Mouse (Mus musculus) liver, embryonic 16.5 days (tissue): ENCODE data around the gene Cmtm7. TPM values are rescaled to one million over a fixed set of nuclear protein-coding genes. Genes with fewer than 3 reads are reported as not detected.
A peak's percentile ranks its signal among the peaks of the same experiment; 100 is the strongest.

Experiments used
- ATAC-seq: fragments of 200-750 bp; cut with Nextera tagmentation; 2 replicates; pipeline ENCODE4 v1.8.0; 2017; ENCODE audit warnings: low read depth, mild to moderate bottlenecking, moderate number of reproducible peaks, moderate library complexity
- H3K27ac ChIP-seq: fragments of 300-500 bp; sonication (generic); 2 replicates; pipeline ENCODE4 v1.5.1; 2014; ENCODE audit warnings: mild to moderate bottlenecking, low read length
- H3K27me3 ChIP-seq: fragments of 300-500 bp; sonication (generic); 2 replicates; pipeline ENCODE4 v1.6.1; 2014; ENCODE audit warnings: low read depth, low read length, mixed read lengths; ENCODE audit not compliant: control insufficient read depth, insufficient read depth
- H3K36me3 ChIP-seq: fragments of 300-500 bp; sonication (generic); 2 replicates; pipeline ENCODE4 v1.6.1; 2014; ENCODE audit warnings: mild to moderate bottlenecking; ENCODE audit not compliant: control insufficient read depth, insufficient read depth
- H3K4me1 ChIP-seq: fragments of 300-500 bp; sonication (generic); 2 replicates; pipeline ENCODE4 v1.6.1; 2014; ENCODE audit warnings: low read depth, low read length, mixed read lengths; ENCODE audit not compliant: control insufficient read depth
- H3K4me2 ChIP-seq: fragments of 300-500 bp; sonication (generic); 2 replicates; pipeline ENCODE4 v1.6.1; 2014; ENCODE audit warnings: low read depth, low read length, mixed read lengths
- H3K4me3 ChIP-seq: fragments of 300-500 bp; sonication (generic); 2 replicates; pipeline ENCODE4 v1.5.1; 2014; ENCODE audit warnings: low read depth, mild to moderate bottlenecking, low read length
- H3K9ac ChIP-seq: fragments of 300-500 bp; sonication (generic); 2 replicates; pipeline ENCODE4 v1.6.1; 2014; ENCODE audit warnings: low read depth, low read length
- H3K9me3 ChIP-seq: fragments of 300-500 bp; sonication (generic); replicated peaks from 2 replicates; pipeline ENCODE4 v1.6.1; 2016; ENCODE audit warnings: low read length; ENCODE audit not compliant: control insufficient read depth
- WGBS: fragments of 180-500 bp; shearing (Covaris S2); extraction: QIAGEN DNeasy Blood & Tissue Kit; methylation state at CpG from one replicate; pipeline ENCODE4 v1.1.7; 2014; ENCODE audit not compliant: insufficient replicate concordance; 5-methylcytosine and 5-hydroxymethylcytosine counted together
- polyA plus RNA-seq: library from polyadenylated mRNA; unstranded; fragments of >200 nt; fragmentation: Nextera tagmentation; extraction: Ambion mirVana; gene quantifications from 2 replicates; pipeline ENCODE4 v1.2.1, GENCODE M21; 2015

The Cmtm7 gene
- polyA plus RNA-seq, 1 experiment from 2014 or later, result 50.5 TPM

GRCm38 (mm10) chr9:114777178-114778046, 4.2 kb downstream of the Cmtm7 start:
- H3K36me3 ChIP-seq, result peaks cover 3% of the 10 kb centered on the region; the same call in 1 of the 2 replicates
- 6% methylated on average over 6 of the region's 6 CpGs for WGBS
- H3K27me3 ChIP-seq, result peaks cover 9% of the 10 kb centered on the region
- H3K4me1 ChIP-seq, result peaks cover 6% of the 10 kb centered on the region
- H3K9ac ChIP-seq, result no peak overlapping the region
- H3K9me3 ChIP-seq, result no peaks in the 10 kb centered on the region
- H3K27ac ChIP-seq, result peak overlapping the region; percentile 53
- H3K4me3 ChIP-seq, result no peak overlapping the region
- ATAC-seq, result no peak
- peak overlapping the region; percentile 21 for H3K4me2 ChIP-seq

- H3K9ac ChIP-seq, result no peak overlapping the region
- H3K4me3 ChIP-seq, result no peak overlapping the region
- H3K27ac ChIP-seq, result no peak overlapping the region
- no peak overlapping the region for H3K4me2 ChIP-seq
- ATAC-seq, result no peak
- no peaks in the 10 kb centered on the region for H3K9me3 ChIP-seq
- H3K27me3 ChIP-seq, result peaks cover 9% of the 10 kb centered on the region
- 45% methylated on average over 3 of the region's 3 CpGs for WGBS
- peaks cover 6% of the 10 kb centered on the region for H3K4me1 ChIP-seq
- peaks cover 4% of the 10 kb centered on the region; the same call in 1 of the 2 replicates for H3K36me3 ChIP-seq
Observed at GRCm38 (mm10) chr9:114776361-114776760, 5.3 kb downstream of the Cmtm7 start.

- no peak for ATAC-seq
- H3K9ac ChIP-seq, result no peak overlapping the region
- no peak overlapping the region for H3K4me3 ChIP-seq
- H3K4me1 ChIP-seq, result peaks cover 2% of the 10 kb centered on the region
- H3K36me3 ChIP-seq, result peaks cover 4% of the 10 kb centered on the region; the same call in 1 of the 2 replicates
- no peak overlapping the region for H3K4me2 ChIP-seq
- no peak overlapping the region for H3K27ac ChIP-seq
- peaks cover 2% of the 10 kb centered on the region; the same call in 1 of the 2 replicates for H3K27me3 ChIP-seq
- no peaks in the 10 kb centered on the region for H3K9me3 ChIP-seq
- 23% methylated on average over 4 of the region's 4 CpGs for WGBS
Observed at GRCm38 (mm10) chr9:114775272-114775671, 6.4 kb downstream of the Cmtm7 start.

- ATAC-seq, result no peak
- peaks cover 4% of the 10 kb centered on the region; the same call in 1 of the 2 replicates for H3K36me3 ChIP-seq
- H3K27me3 ChIP-seq, result no peaks in the 10 kb centered on the region
- H3K4me2 ChIP-seq, result no peak overlapping the region
- no peaks in the 10 kb centered on the region for H3K9me3 ChIP-seq
- no peak overlapping the region for H3K4me3 ChIP-seq
- no peak overlapping the region for H3K9ac ChIP-seq
- no peak overlapping the region for H3K27ac ChIP-seq
- H3K4me1 ChIP-seq, result no peaks in the 10 kb centered on the region; the same call in none of the 2 replicates
- WGBS, result 56% methylated on average over 6 of the region's 6 CpGs
Observed at GRCm38 (mm10) chr9:114774629-114775028, 7.0 kb downstream of the Cmtm7 start.

GRCm38 (mm10) chr9:114771565-114771964, 10.1 kb downstream of the Cmtm7 start:
- Histone ChIP-seq H3K9ac (no peak overlapping the region), H3K27me3 (no peaks in the 10 kb centered on the region), H3K9me3 (no peaks in the 10 kb centered on the region), H3K4me1 (no peaks in the 10 kb centered on the region; the same call in 1 of the 2 replicates), H3K27ac (no peak overlapping the region), H3K4me3 (no peak overlapping the region), H3K36me3 (peaks cover 4% of the 10 kb centered on the region; the same call in 1 of the 2 replicates), H3K4me2 (no peak overlapping the region)
- WGBS, result 67% methylated on average over 7 of the region's 7 CpGs
- no peak for ATAC-seq

GRCm38 (mm10) chr9:114770224-114770623, 11.4 kb downstream of the Cmtm7 start:
- WGBS, result 41% methylated on average over 4 of the region's 4 CpGs
- Histone ChIP-seq H3K4me1 (no peaks in the 10 kb centered on the region), H3K4me2 (no peak overlapping the region), H3K9me3 (no peaks in the 10 kb centered on the region), H3K36me3 (peaks cover 4% of the 10 kb centered on the region; the same call in 1 of the 2 replicates), H3K4me3 (no peak overlapping the region), H3K9ac (no peak overlapping the region), H3K27ac (no peak overlapping the region), H3K27me3 (no peaks in the 10 kb centered on the region)
- ATAC-seq, result peak; percentile 22

- no peaks in the 10 kb centered on the region for H3K4me1 ChIP-seq
- H3K36me3 ChIP-seq, result peaks cover 4% of the 10 kb centered on the region; the same call in 1 of the 2 replicates
- H3K9ac ChIP-seq, result no peak overlapping the region
- H3K9me3 ChIP-seq, result no peaks in the 10 kb centered on the region
- H3K27ac ChIP-seq, result no peak overlapping the region
- no peaks in the 10 kb centered on the region for H3K27me3 ChIP-seq
- no peak overlapping the region for H3K4me3 ChIP-seq
- H3K4me2 ChIP-seq, result no peak overlapping the region
- WGBS, result 64% methylated on average over 10 of the region's 10 CpGs
- ATAC-seq, result no peak
Observed at GRCm38 (mm10) chr9:114768066-114768465, 13.6 kb downstream of the Cmtm7 start.

GRCm38 (mm10) chr9:114767507-114767906, 14.1 kb downstream of the Cmtm7 start:
- WGBS, result 70% methylated on average over 2 of the region's 2 CpGs
- Histone ChIP-seq H3K4me2 (no peak overlapping the region), H3K4me3 (no peak overlapping the region), H3K27me3 (no peaks in the 10 kb centered on the region), H3K9me3 (no peaks in the 10 kb centered on the region), H3K9ac (no peak overlapping the region), H3K27ac (no peak overlapping the region), H3K36me3 (peaks cover 2% of the 10 kb centered on the region; the same call in 1 of the 2 replicates), H3K4me1 (no peaks in the 10 kb centered on the region)
- ATAC-seq, result no peak

- ATAC-seq, result no peak
- 79% methylated on average over 13 of the region's 13 CpGs for WGBS
- Histone ChIP-seq H3K9me3 (no peaks in the 10 kb centered on the region), H3K27me3 (no peaks in the 10 kb centered on the region), H3K4me3 (no peak overlapping the region), H3K36me3 (no peaks in the 10 kb centered on the region), H3K27ac (no peak overlapping the region), H3K4me2 (no peak overlapping the region), H3K9ac (no peak overlapping the region), H3K4me1 (no peaks in the 10 kb centered on the region)
Observed at GRCm38 (mm10) chr9:114767030-114767429, 14.6 kb downstream of the Cmtm7 start.
